Mouse (Mus musculus) heart, embryonic 12.5 days (tissue): ENCODE measurements around the gene Bcas3. TPM values are rescaled to one million over a fixed set of nuclear protein-coding genes. Genes with fewer than 3 reads are reported as not detected.
A peak's percentile ranks its signal among the peaks of the same experiment; 100 is the strongest.

Source experiments
- ATAC-seq: fragments of 200-750 bp; cut with Nextera tagmentation; 2 replicates; pipeline ENCODE4 v1.8.0; 2017; ENCODE audit warnings: moderate TSS enrichment, moderate library complexity; ENCODE audit not compliant: insufficient number of reproducible peaks, low FRiP score
- H3K27ac ChIP-seq: fragments of 300-500 bp; sonication (generic); 2 replicates; pipeline ENCODE4 v1.5.1; 2016; ENCODE audit warnings: mild to moderate bottlenecking, moderate library complexity; ENCODE audit not compliant: poor library complexity, severe bottlenecking
- H3K27me3 ChIP-seq: fragments of 300-500 bp; sonication (generic); replicated peaks from 2 replicates; pipeline ENCODE4 v1.6.1; 2016; ENCODE audit warnings: mild to moderate bottlenecking, moderate library complexity
- H3K36me3 ChIP-seq: fragments of 300-500 bp; sonication (generic); 2 replicates; pipeline ENCODE4 v1.6.1; 2016; ENCODE audit warnings: mild to moderate bottlenecking, moderate library complexity
- H3K4me1 ChIP-seq: fragments of 300-500 bp; sonication (generic); replicated peaks from 2 replicates; pipeline ENCODE4 v1.6.1; 2016; ENCODE audit warnings: mild to moderate bottlenecking
- H3K4me2 ChIP-seq: fragments of 300-500 bp; sonication (generic); 2 replicates; pipeline ENCODE4 v1.6.1; 2016; ENCODE audit warnings: mild to moderate bottlenecking, moderate library complexity
- H3K4me3 ChIP-seq: fragments of 300-500 bp; sonication (generic); 2 replicates; pipeline ENCODE4 v1.5.1; 2016; ENCODE audit warnings: mild to moderate bottlenecking
- H3K9ac ChIP-seq: fragments of 300-500 bp; sonication (generic); 2 replicates; pipeline ENCODE4 v1.6.1; 2016; ENCODE audit warnings: mild to moderate bottlenecking, moderate library complexity
- H3K9me3 ChIP-seq: fragments of 300-500 bp; sonication (generic); replicated peaks from 2 replicates; pipeline ENCODE4 v1.6.1; 2016; ENCODE audit warnings: mild to moderate bottlenecking, moderate library complexity
- whole genome bisulfite sequencing: fragments of 180-500 bp; shearing (Covaris S2); methylation state at CpG from one replicate; pipeline ENCODE4 v1.1.7; 2016; 5-methylcytosine and 5-hydroxymethylcytosine counted together
- polyA plus RNA-seq: library from polyadenylated mRNA; unstranded; fragments of >200 nt; fragmentation: Nextera tagmentation; extraction: Ambion mirVana; gene quantifications from 2 replicates; pipeline ENCODE4 v1.2.1, GENCODE M21; 2016

Bcas3 gene
- polyA plus RNA-seq, 1 experiment from 2014 or later = 16.1 TPM

GRCm38 (mm10) chr11:85643479-85644000 is 290.6 kb downstream of the Bcas3 start:
- Histone ChIP-seq H3K9me3 (no peaks in the 10 kb centered on the region), H3K9ac (no peak overlapping the region), H3K27ac (peak overlapping the region; percentile 78), H3K4me1 (peaks cover 51% of the 10 kb centered on the region), H3K4me3 (no peak overlapping the region), H3K27me3 (no peaks in the 10 kb centered on the region), H3K4me2 (peak overlapping the region; percentile 37), H3K36me3 (no peaks in the 10 kb centered on the region)
- ATAC-seq = no peak
- WGBS = 64% methylated on average over 10 of the region's 10 CpGs

- H3K9ac ChIP-seq = no peak overlapping the region
- 37% methylated on average over 12 of the region's 12 CpGs for WGBS
- H3K4me3 ChIP-seq = no peak overlapping the region
- no peaks in the 10 kb centered on the region for H3K27me3 ChIP-seq
- H3K9me3 ChIP-seq = no peaks in the 10 kb centered on the region
- H3K27ac ChIP-seq = peak overlapping the region; percentile 78
- peak overlapping the region; percentile 37 for H3K4me2 ChIP-seq
- no peaks in the 10 kb centered on the region for H3K36me3 ChIP-seq
- ATAC-seq = no peak
- H3K4me1 ChIP-seq = peaks cover 44% of the 10 kb centered on the region
Measured at GRCm38 (mm10) chr11:85644027-85644747, 291.2 kb downstream of the Bcas3 start.

- no peaks in the 10 kb centered on the region for H3K36me3 ChIP-seq
- H3K27me3 ChIP-seq = no peaks in the 10 kb centered on the region
- H3K9ac ChIP-seq = no peak overlapping the region
- 0 out of 2 replicates have a peak overlapping the region, but pooled peaks have one; percentile 78 for H3K27ac ChIP-seq
- 60% methylated on average over 6 of the region's 6 CpGs for WGBS
- no peaks in the 10 kb centered on the region for H3K9me3 ChIP-seq
- ATAC-seq = no peak
- H3K4me1 ChIP-seq = peaks cover 42% of the 10 kb centered on the region
- peak overlapping the region; percentile 20; the same call in 1 of the 2 replicates for H3K4me2 ChIP-seq
- no peak overlapping the region for H3K4me3 ChIP-seq
Measured at GRCm38 (mm10) chr11:85644748-85645060, 291.7 kb downstream of the Bcas3 start.

- no peaks in the 10 kb centered on the region for H3K36me3 ChIP-seq
- 75% methylated on average over 7 of the region's 7 CpGs for whole genome bisulfite sequencing
- ATAC-seq = no peak
- H3K4me2 ChIP-seq = no peak overlapping the region
- peaks cover 37% of the 10 kb centered on the region for H3K4me1 ChIP-seq
- no peak overlapping the region for H3K9ac ChIP-seq
- H3K9me3 ChIP-seq = no peaks in the 10 kb centered on the region
- no peak overlapping the region for H3K4me3 ChIP-seq
- H3K27me3 ChIP-seq = no peaks in the 10 kb centered on the region
- no peak overlapping the region for H3K27ac ChIP-seq
Measured at GRCm38 (mm10) chr11:85645152-85645835, 292.3 kb downstream of the Bcas3 start.

GRCm38 (mm10) chr11:85648893-85649292 is 295.9 kb downstream of the Bcas3 start:
- WGBS = 60% methylated on average over 3 of the region's 3 CpGs
- no peak for ATAC-seq
- Histone ChIP-seq H3K9ac (no peak overlapping the region), H3K4me3 (no peak overlapping the region), H3K9me3 (no peaks in the 10 kb centered on the region), H3K4me1 (peaks cover 20% of the 10 kb centered on the region), H3K27ac (no peak overlapping the region), H3K36me3 (no peaks in the 10 kb centered on the region), H3K27me3 (no peaks in the 10 kb centered on the region), H3K4me2 (no peak overlapping the region)

- H3K36me3 ChIP-seq = no peaks in the 10 kb centered on the region
Measured at GRCm38 (mm10) chr11:85649373-85649772, 296.4 kb downstream of the Bcas3 start.

GRCm38 (mm10) chr11:85657471-85657870 is 304.5 kb downstream of the Bcas3 start:
- Histone ChIP-seq H3K27ac (no peak overlapping the region), H3K4me1 (0 out of 2 replicates have a peak, but pooled peaks cover 4% of the 10 kb centered on the region), H3K27me3 (no peaks in the 10 kb centered on the region), H3K9me3 (no peaks in the 10 kb centered on the region; the same call in 1 of the 2 replicates), H3K4me3 (no peak overlapping the region), H3K9ac (no peak overlapping the region), H3K36me3 (no peaks in the 10 kb centered on the region), H3K4me2 (no peak overlapping the region)
- ATAC-seq = no peak
- WGBS = 70% methylated on average over 4 of the region's 4 CpGs

More at GRCm38 (mm10) chr11:85649373-85649772, 296.4 kb downstream of the Bcas3 start:
- 89% methylated on average over 9 of the region's 9 CpGs for WGBS
- Histone ChIP-seq H3K4me1 (peaks cover 16% of the 10 kb centered on the region), H3K9me3 (no peaks in the 10 kb centered on the region), H3K4me2 (no peak overlapping the region), H3K4me3 (no peak overlapping the region), H3K27me3 (no peaks in the 10 kb centered on the region), H3K27ac (no peak overlapping the region), H3K9ac (no peak overlapping the region)
- no peak for ATAC-seq

GRCm38 (mm10) chr11:85660304-85660703 is 307.3 kb downstream of the Bcas3 start:
- no peak for ATAC-seq
- Histone ChIP-seq H3K36me3 (no peaks in the 10 kb centered on the region), H3K27me3 (no peaks in the 10 kb centered on the region), H3K4me2 (no peak overlapping the region), H3K9me3 (no peaks in the 10 kb centered on the region; the same call in 1 of the 2 replicates), H3K4me3 (no peak overlapping the region), H3K27ac (no peak overlapping the region), H3K9ac (no peak overlapping the region), H3K4me1 (0 out of 2 replicates have a peak, but pooled peaks cover 4% of the 10 kb centered on the region)
- WGBS = 65% methylated on average over 4 of the region's 4 CpGs

GRCm38 (mm10) chr11:85667176-85667575 is 314.2 kb downstream of the Bcas3 start:
- Histone ChIP-seq H3K4me1 (peaks cover 13% of the 10 kb centered on the region; the same call in 1 of the 2 replicates), H3K9ac (no peak overlapping the region), H3K36me3 (no peaks in the 10 kb centered on the region), H3K9me3 (no peaks in the 10 kb centered on the region), H3K4me3 (no peak overlapping the region), H3K27me3 (0 out of 2 replicates have a peak, but pooled peaks cover 9% of the 10 kb centered on the region), H3K4me2 (no peak overlapping the region), H3K27ac (no peak overlapping the region)
- ATAC-seq = no peak
- WGBS = 56% methylated on average over 7 of the region's 7 CpGs

GRCm38 (mm10) chr11:85667741-85668140 is 314.8 kb downstream of the Bcas3 start:
- 0 out of 2 replicates have a peak, but pooled peaks cover 10% of the 10 kb centered on the region for H3K27me3 ChIP-seq
- H3K4me3 ChIP-seq = no peak overlapping the region
- peaks cover 13% of the 10 kb centered on the region; the same call in 1 of the 2 replicates for H3K4me1 ChIP-seq
- H3K36me3 ChIP-seq = no peaks in the 10 kb centered on the region
- H3K4me2 ChIP-seq = 0 out of 2 replicates have a peak overlapping the region, but pooled peaks have one; percentile 5
- H3K9ac ChIP-seq = no peak overlapping the region
- no peak overlapping the region for H3K27ac ChIP-seq
- no peaks in the 10 kb centered on the region for H3K9me3 ChIP-seq
- WGBS = 48% methylated on average over 9 of the region's 9 CpGs
- no peak for ATAC-seq

GRCm38 (mm10) chr11:85672881-85673475 is 320.0 kb downstream of the Bcas3 start:
- Histone ChIP-seq H3K27ac (no peak overlapping the region), H3K9me3 (no peaks in the 10 kb centered on the region), H3K27me3 (peaks cover 17% of the 10 kb centered on the region; the same call in 1 of the 2 replicates), H3K4me3 (no peak overlapping the region), H3K4me1 (peaks cover 16% of the 10 kb centered on the region), H3K9ac (no peak overlapping the region), H3K4me2 (no peak overlapping the region), H3K36me3 (no peaks in the 10 kb centered on the region)
- WGBS = 78% methylated on average over 10 of the region's 10 CpGs
- ATAC-seq = no peak
